Mouse (Mus musculus) liver, adult 2 months (tissue): ENCODE data around the gene Pcp2. TPM values are rescaled to one million over a fixed set of nuclear protein-coding genes. Genes with fewer than 3 reads are reported as not detected.

Experiments
- DNase-seq: peaks from one replicate; pipeline ENCODE4 v3.0.0-alpha.2; 2011; ENCODE audit warnings: low read depth, low spot score; ENCODE audit errors: extremely low read depth
- H3K27ac ChIP-seq: fragments of 200-500 bp; replicated peaks from 2 replicates; pipeline ENCODE4 v1.5.1; 2012; ENCODE audit warnings: low read depth, mild to moderate bottlenecking, control low read depth, inconsistent platforms, low read length; ENCODE audit not compliant: insufficient read depth
- H3K27me3 ChIP-seq: fragments of 200-500 bp; 2 replicates; pipeline ENCODE4 v1.6.1; 2012; ENCODE audit warnings: mild to moderate bottlenecking, moderate library complexity, low read length, inconsistent platforms; ENCODE audit not compliant: control insufficient read depth, insufficient read depth
- H3K36me3 ChIP-seq: fragments of 200-500 bp; 2 replicates; pipeline ENCODE4 v1.6.1; 2012; ENCODE audit warnings: low read length, inconsistent platforms; ENCODE audit not compliant: control insufficient read depth, insufficient read depth
- H3K4me1 ChIP-seq: fragments of 200-500 bp; 2 replicates; pipeline ENCODE4 v1.6.1; 2011; ENCODE audit warnings: low read length; ENCODE audit not compliant: control insufficient read depth, insufficient read depth
- H3K4me3 ChIP-seq: fragments of 200-500 bp; 2 replicates; pipeline ENCODE4 v1.5.1; 2011; ENCODE audit warnings: low read depth, mild to moderate bottlenecking, control low read depth, low read length, moderate library complexity; ENCODE audit not compliant: insufficient read depth
- H3K79me2 ChIP-seq: fragments of 200-500 bp; 2 replicates; pipeline ENCODE4 v1.6.1; 2012; ENCODE audit warnings: inconsistent platforms, mild to moderate bottlenecking, low read length, moderate library complexity; ENCODE audit not compliant: control insufficient read depth, insufficient read depth
- H3K9ac ChIP-seq: fragments of 200-500 bp; 2 replicates; pipeline ENCODE4 v1.6.1; 2012; ENCODE audit warnings: low read depth, mild to moderate bottlenecking, control low read depth, inconsistent platforms, low read length
- CTCF ChIP-seq: fragments of 200-500 bp; IDR thresholded peaks from 2 replicates; pipeline ENCODE4 v1.5.1; 2011; ENCODE audit warnings: low read depth, low read length, control low read depth
- POLR2A ChIP-seq: fragments of 200-500 bp; IDR thresholded peaks from 2 replicates; pipeline ENCODE4 v1.6.1; 2011; ENCODE audit warnings: low read length, control low read depth; ENCODE audit not compliant: insufficient read depth; ENCODE audit errors: extremely low read depth
- WGBS: fragments of 180-500 bp; shearing (Covaris S2); methylation state at CpG from one replicate; pipeline ENCODE4 v1.1.7; 2018; 5-methylcytosine and 5-hydroxymethylcytosine counted together
- polyA plus RNA-seq: library from polyadenylated mRNA; depleted of rRNA; stranded (reverse); fragments of >200 nt; gene quantifications from 2 replicates; pipeline ENCODE4 v1.2.3, GENCODE M21; 2012
- total RNA-seq: library from RNA; depleted of rRNA; stranded (reverse); fragments of >200 nt; gene quantifications from 2 replicates; pipeline ENCODE4 v1.2.3, GENCODE M21; 2014

Gene Pcp2
- total and polyA plus RNA-seq, 2 experiments: not detected

DNA sequence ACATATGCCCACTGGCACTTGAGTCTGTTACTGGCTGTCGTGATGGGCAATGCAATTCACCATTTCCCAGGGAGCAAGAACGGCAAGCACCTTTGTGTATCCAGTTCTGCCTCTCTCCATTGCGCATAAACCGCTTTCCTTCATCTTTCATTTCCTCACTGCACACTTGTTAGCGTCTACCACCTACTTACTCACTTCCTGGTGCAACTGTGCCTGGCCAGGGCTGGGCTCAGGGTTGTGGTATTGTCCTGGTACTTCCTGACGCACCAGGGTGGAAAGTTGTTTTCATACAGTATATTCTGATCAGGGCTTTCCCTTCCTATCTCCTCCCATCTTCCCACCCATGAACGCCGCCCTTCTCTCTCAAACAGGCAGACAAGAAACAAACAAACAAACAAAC, 35.5 kb upstream of the Pcp2 start:
- 72% methylated on average over 8 of the region's 8 CpGs for WGBS
- H3K36me3 ChIP-seq: no peaks in the 10 kb centered on the region
- H3K9ac ChIP-seq: no peak overlapping the region
- no peak overlapping the region for H3K4me3 ChIP-seq
- H3K4me1 ChIP-seq: no peaks in the 10 kb centered on the region
- no peaks in the 10 kb centered on the region for H3K79me2 ChIP-seq
- H3K27me3 ChIP-seq: no peaks in the 10 kb centered on the region
- TF ChIP-seq CTCF (no peak), POLR2A (no peak)
- DNase-seq: no peak
- no peak overlapping the region for H3K27ac ChIP-seq

DNA sequence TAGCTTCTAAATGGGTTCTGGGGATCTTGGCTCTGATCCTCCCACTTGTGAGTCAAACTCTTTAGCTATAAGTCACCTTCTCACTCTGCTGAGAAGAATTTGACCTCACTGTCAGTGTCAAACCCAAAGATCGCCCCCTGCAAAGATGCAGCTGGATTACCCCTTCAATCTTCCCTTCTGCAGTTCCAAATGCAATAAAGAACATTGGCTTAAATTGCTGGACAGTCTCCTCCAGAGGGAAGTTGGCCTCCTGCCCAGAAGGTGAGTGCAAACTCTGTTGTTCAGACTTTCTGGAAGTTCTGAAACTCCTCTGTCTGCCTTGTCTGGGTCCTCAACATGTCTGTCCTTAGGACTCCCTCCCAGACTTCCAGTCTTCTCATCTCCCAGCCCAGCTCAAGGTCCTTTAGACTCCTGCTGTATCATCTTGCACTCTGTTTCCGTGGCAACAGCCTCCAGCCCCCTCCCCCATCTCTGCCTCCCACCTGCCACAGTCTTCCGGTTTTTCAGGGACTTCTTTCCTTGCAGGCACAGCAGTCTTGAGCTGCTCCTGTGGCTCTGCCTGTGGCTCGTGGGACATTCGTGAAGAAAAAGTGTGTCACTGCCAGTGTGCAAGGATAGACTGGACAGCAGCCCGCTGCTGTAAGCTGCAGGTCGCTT, 31.5 kb upstream of the Pcp2 start:
- WGBS: 41% methylated on average over 7 of the region's 7 CpGs
- no peaks in the 10 kb centered on the region for H3K79me2 ChIP-seq

DNA sequence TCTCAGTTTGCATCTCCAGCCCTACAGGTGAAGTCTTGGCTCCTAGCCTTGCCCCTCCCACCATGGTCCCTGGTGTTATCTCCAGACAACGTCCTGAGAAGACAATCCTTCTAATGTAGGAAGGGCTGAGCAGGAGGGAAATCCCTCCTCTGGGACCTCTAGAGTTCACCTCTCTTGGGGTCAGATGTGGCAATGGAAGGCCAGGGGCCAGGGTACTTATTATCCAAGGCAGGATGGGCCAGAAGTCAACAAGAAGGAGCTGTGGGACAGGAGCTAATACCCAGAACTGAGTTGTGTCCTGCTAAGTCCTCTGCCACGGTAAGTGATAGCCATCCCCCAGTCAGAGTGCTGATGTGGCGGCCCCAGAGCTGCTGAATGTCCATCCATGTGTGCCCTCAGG, 30.2 kb upstream of the Pcp2 start, which contains the start of gene Retn:
TSS of gene Retn (plus strand) at position 245 of the 400 bp plus-strand sequence.
- Histone ChIP-seq H3K9ac (no peak within 1 kb of the TSS), H3K36me3 (no peaks in the 10 kb centered on the region), H3K79me2 (no peaks in the 10 kb centered on the region), H3K27ac (no peak within 1 kb of the TSS), H3K4me1 (no peaks in the 10 kb centered on the region), H3K4me3 (no peak within 1 kb of the TSS), H3K27me3 (no peaks in the 10 kb centered on the region; the same call in 1 of the 2 replicates)
- TF ChIP-seq CTCF (no peak), POLR2A (no peak)
- 73% methylated on average over 3 of the region's 3 CpGs for WGBS
- no peak for DNase-seq

More for the DNA sequence above, 31.5 kb upstream of the Pcp2 start:
- H3K27me3 ChIP-seq: no peaks in the 10 kb centered on the region
- no peak for DNase-seq
- no peaks in the 10 kb centered on the region for H3K36me3 ChIP-seq
- TF ChIP-seq CTCF (no peak), POLR2A (no peak)
- H3K4me1 ChIP-seq: no peaks in the 10 kb centered on the region
- H3K4me3 ChIP-seq: no peak overlapping the region
- H3K27ac ChIP-seq: no peak overlapping the region
- H3K9ac ChIP-seq: no peak overlapping the region

DNA sequence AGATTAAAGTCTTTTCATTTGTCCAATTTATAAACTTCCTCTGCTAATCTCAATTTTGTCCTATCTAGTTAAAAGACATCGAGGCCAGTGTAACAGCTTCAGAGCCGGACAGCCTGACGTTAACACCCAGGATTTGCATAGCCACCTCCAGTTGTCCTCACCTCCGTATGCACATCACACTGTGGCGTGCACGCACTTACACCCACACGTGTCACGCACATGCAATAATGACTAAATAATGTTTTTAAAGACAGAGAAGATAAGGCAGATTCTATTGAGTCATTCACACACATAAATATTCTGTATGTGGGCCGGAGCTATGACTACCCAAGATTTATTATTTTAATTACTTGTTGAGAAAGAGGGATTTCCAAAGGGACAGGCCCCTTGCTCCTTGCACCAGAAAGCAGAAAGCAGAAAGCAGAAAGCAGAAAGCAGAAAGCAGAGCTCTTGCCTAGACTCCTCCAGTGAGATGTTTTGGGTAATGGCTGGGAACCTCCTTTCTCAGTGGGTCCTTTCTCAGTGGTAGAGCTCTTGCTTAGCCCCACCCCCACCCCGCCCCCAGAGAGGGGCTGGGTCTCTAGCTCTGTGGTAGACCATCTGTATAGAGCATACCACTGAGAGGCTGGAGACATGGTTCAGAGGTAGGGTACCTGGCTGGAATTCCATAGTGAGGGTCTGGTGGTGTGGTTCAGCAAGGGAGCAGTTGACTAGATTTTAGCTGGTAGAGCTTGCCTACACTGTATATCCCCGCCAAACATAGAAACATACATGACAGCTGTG, 29.6 kb upstream of the Pcp2 start:
- Histone ChIP-seq H3K4me1 (no peaks in the 10 kb centered on the region), H3K79me2 (no peaks in the 10 kb centered on the region), H3K27ac (no peak overlapping the region), H3K27me3 (no peaks in the 10 kb centered on the region; the same call in 1 of the 2 replicates), H3K9ac (no peak overlapping the region), H3K4me3 (no peak overlapping the region), H3K36me3 (no peaks in the 10 kb centered on the region)
- TF ChIP-seq POLR2A (no peak), CTCF (no peak)
- 67% methylated on average over 11 of the region's 11 CpGs for WGBS
- no peak for DNase-seq

DNA sequence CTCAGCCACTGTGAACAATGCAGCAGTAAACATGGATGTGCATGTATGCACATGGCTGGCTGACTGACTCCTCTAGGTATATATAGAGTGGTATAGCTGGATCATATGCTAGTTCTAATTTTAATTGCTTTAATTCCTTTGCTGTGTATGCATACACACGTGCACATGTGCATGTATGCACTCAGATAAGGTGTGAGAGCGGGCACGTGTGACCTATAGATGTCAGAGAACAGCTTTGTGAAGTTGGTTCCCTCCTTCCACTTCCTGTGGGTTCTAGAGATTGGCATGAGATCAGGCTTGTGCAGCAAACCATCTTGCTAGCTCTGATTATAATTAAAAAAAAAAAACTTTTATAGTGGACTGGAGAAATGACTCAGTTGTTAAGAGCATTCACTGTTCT, 27.5 kb upstream of the Pcp2 start:
- 69% methylated on average over 3 of the region's 3 CpGs for WGBS
- Histone ChIP-seq H3K36me3 (no peaks in the 10 kb centered on the region), H3K27ac (no peak overlapping the region), H3K4me1 (no peaks in the 10 kb centered on the region), H3K4me3 (no peak overlapping the region), H3K79me2 (no peaks in the 10 kb centered on the region), H3K9ac (no peak overlapping the region), H3K27me3 (no peaks in the 10 kb centered on the region; the same call in 1 of the 2 replicates)
- TF ChIP-seq CTCF (no peak), POLR2A (no peak)
- no peak for DNase-seq

DNA sequence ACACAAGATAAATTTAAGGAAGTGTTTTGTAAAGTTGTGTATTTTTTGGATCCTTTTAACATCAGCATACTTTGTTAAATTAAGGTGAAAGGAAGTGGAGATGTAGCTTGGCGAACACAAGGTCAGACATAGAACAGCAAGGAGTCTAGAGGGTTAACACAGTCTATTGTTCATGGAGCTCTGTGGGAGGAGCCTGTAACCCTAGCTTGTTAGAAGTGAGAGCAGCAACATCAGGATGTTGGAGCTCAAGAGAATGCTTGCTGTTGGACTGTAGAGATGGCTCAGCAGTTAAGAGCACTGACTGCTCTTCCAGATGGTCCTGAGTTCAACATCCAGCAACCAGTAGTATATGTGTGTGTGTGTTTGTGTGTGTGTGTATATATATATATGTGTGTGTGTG, 23.6 kb upstream of the Pcp2 start:
- Histone ChIP-seq H3K27ac (no peak overlapping the region), H3K36me3 (no peaks in the 10 kb centered on the region), H3K4me1 (no peaks in the 10 kb centered on the region), H3K9ac (no peak overlapping the region), H3K27me3 (no peaks in the 10 kb centered on the region; the same call in 1 of the 2 replicates), H3K79me2 (no peaks in the 10 kb centered on the region), H3K4me3 (no peak overlapping the region)
- 69% methylated on average over 1 of the region's 1 CpGs for WGBS
- no peak for DNase-seq
- TF ChIP-seq CTCF: no peak
- no peak for TF ChIP-seq POLR2A
